Mouse (Mus musculus): ENCODE measurements around the gene Mical1. TPM values are rescaled to one million over a fixed set of nuclear protein-coding genes. Genes with fewer than 3 reads are reported as not detected.
A peak's percentile ranks its signal among the peaks of the same experiment; 100 is the strongest.

The Mical1 gene
- polyA plus RNA-seq, 1 experiment from 2014 or later = 26.6 TPM

DNA sequence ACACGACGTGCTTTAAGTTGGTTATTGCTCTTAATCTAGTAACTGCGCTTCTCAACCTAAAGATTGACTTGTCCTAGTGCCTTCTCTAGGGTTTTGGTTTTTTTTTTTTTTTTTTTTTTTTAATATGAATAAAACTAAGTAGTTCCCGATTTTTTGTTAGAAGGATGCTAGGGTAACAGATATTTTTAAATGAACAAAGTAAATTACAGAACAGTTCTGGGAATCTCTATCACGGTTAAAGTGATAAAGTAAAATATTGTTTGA lies 44.2 kb downstream of the Mical1 start:
- WGBS = 7% methylated on average over 5 of the region's 5 CpGs
- Histone ChIP-seq H3K4me1 (replicated peaks; ENCODE audit: control insufficient read depth, insufficient read depth, low read length) (no peaks in the 10 kb centered on the region; the same call in 1 of the 2 replicates), H3K9me3 (ENCODE audit: control insufficient read depth, low read length) (no peaks in the 10 kb centered on the region), H3K4me3 (ENCODE audit: low read depth, low read length) (peak overlapping the region; percentile 93), H3K36me3 (ENCODE audit: control insufficient read depth, insufficient read depth, low read length) (no peaks in the 10 kb centered on the region), H3K27me3 (ENCODE audit: control insufficient read depth, insufficient read depth, low read length) (no peaks in the 10 kb centered on the region), H3K9ac (ENCODE audit: low read depth, low read length) (peak overlapping the region; percentile 73), H3K4me2 (replicated peaks; ENCODE audit: low read depth, low read length) (peak overlapping the region; percentile 68), H3K27ac (ENCODE audit: low read depth, low read length) (no peak overlapping the region)
- ATAC-seq (ENCODE audit: low FRiP score) = no peak
- no peak for DNase-seq (ENCODE audit: low spot score)

- H3K9ac ChIP-seq (ENCODE audit: low read depth, low read length) = no peak overlapping the region
- ATAC-seq (ENCODE audit: low FRiP score) (no peak), DNase-seq (ENCODE audit: low spot score) (no peak)
- no peaks in the 10 kb centered on the region for H3K9me3 ChIP-seq (ENCODE audit: control insufficient read depth, low read length)
- H3K4me3 ChIP-seq (ENCODE audit: low read depth, low read length) = no peak overlapping the region
- no peak overlapping the region for H3K27ac ChIP-seq (ENCODE audit: low read depth, low read length)
- no peaks in the 10 kb centered on the region; the same call in 1 of the 2 replicates for H3K4me1 ChIP-seq (replicated peaks; ENCODE audit: control insufficient read depth, insufficient read depth, low read length)
- no peak overlapping the region for H3K4me2 ChIP-seq (replicated peaks; ENCODE audit: low read depth, low read length)
- no peaks in the 10 kb centered on the region for H3K27me3 ChIP-seq (ENCODE audit: control insufficient read depth, insufficient read depth, low read length)
- no peaks in the 10 kb centered on the region for H3K36me3 ChIP-seq (ENCODE audit: control insufficient read depth, insufficient read depth, low read length)
- 92% methylated on average over 3 of the region's 3 CpGs for WGBS
Measured at GRCm38 (mm10) chr10:41523386-41523785, 47.3 kb downstream of the Mical1 start.

- no peak overlapping the region for H3K27ac ChIP-seq (ENCODE audit: low read depth, low read length)
- H3K27me3 ChIP-seq (ENCODE audit: control insufficient read depth, insufficient read depth, low read length) = no peaks in the 10 kb centered on the region
- H3K4me3 ChIP-seq (ENCODE audit: low read depth, low read length) = no peak overlapping the region
- H3K36me3 ChIP-seq (ENCODE audit: control insufficient read depth, insufficient read depth, low read length) = 0 out of 2 replicates have a peak, but pooled peaks cover 3% of the 10 kb centered on the region
- ATAC-seq (ENCODE audit: low FRiP score) = no peak
- H3K4me2 ChIP-seq (replicated peaks; ENCODE audit: low read depth, low read length) = no peak overlapping the region
- WGBS = 76% methylated on average over 1 of the region's 1 CpGs
- DNase-seq (ENCODE audit: low spot score) = no peak
- H3K4me1 ChIP-seq (replicated peaks; ENCODE audit: control insufficient read depth, insufficient read depth, low read length) = no peaks in the 10 kb centered on the region; the same call in 1 of the 2 replicates
- H3K9me3 ChIP-seq (ENCODE audit: control insufficient read depth, low read length) = no peaks in the 10 kb centered on the region
- no peak overlapping the region for H3K9ac ChIP-seq (ENCODE audit: low read depth, low read length)
Measured at GRCm38 (mm10) chr10:41525696-41526095, 49.6 kb downstream of the Mical1 start.

DNA sequence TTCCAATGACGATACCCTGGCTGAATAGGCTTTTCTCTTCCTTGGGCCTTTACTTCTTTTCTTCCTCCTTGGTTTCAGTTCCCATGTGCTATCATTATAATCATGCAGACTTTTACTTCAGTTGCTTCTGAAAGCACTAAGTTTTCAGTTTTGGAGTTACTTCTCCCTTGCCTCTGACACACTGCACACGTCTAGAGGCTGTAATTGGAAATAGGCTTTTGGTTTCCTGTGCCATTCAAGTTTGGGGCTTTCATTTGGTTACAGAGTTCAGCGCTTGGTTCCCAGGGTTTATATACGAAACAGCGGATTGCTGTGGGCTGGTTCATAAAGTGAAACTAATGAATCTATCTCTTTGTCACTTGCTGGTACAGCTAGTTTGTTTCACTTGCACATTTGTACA lies 53.9 kb downstream of the Mical1 start:
- Histone ChIP-seq H3K4me1 (replicated peaks; ENCODE audit: control insufficient read depth, insufficient read depth, low read length) (no peaks in the 10 kb centered on the region), H3K4me3 (ENCODE audit: low read depth, low read length) (no peak overlapping the region), H3K27me3 (ENCODE audit: control insufficient read depth, insufficient read depth, low read length) (no peaks in the 10 kb centered on the region), H3K36me3 (ENCODE audit: control insufficient read depth, insufficient read depth, low read length) (peaks cover 9% of the 10 kb centered on the region; the same call in 1 of the 2 replicates), H3K4me2 (replicated peaks; ENCODE audit: low read depth, low read length) (no peak overlapping the region), H3K27ac (ENCODE audit: low read depth, low read length) (no peak overlapping the region), H3K9me3 (ENCODE audit: control insufficient read depth, low read length) (no peaks in the 10 kb centered on the region), H3K9ac (ENCODE audit: low read depth, low read length) (no peak overlapping the region)
- DNase-seq (ENCODE audit: low spot score) (no peak), ATAC-seq (ENCODE audit: low FRiP score) (no peak)
- 95% methylated on average over 5 of the region's 5 CpGs for WGBS

DNA sequence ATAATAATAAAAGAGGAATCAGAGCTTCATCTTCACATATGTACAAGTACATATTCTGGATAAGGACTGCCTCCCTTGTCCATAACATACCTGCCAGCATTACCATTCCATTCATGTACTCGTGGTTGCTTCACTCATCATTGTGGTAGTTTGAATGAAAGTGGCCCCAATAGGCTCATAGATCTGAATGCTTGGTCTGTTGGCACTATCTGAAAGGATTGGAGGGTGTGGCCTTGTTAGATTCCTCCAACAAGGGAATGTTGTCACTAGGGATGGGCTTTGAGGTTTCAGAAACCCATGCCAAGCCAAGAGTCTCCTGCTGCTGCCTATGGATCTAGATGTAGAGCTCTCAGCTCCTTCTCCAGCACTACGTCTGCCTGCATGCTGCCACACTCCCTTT lies 59.9 kb downstream of the Mical1 start:
- 91% methylated on average over 2 of the region's 2 CpGs for WGBS

More for the DNA sequence above, 59.9 kb downstream of the Mical1 start:
- no peak overlapping the region for H3K4me3 ChIP-seq (ENCODE audit: low read depth, low read length)
- H3K9me3 ChIP-seq (ENCODE audit: control insufficient read depth, low read length) = no peaks in the 10 kb centered on the region
- ATAC-seq (ENCODE audit: low FRiP score) = no peak
- no peak overlapping the region for H3K4me2 ChIP-seq (replicated peaks; ENCODE audit: low read depth, low read length)
- H3K9ac ChIP-seq (ENCODE audit: low read depth, low read length) = no peak overlapping the region
- H3K36me3 ChIP-seq (ENCODE audit: control insufficient read depth, insufficient read depth, low read length) = peaks cover 6% of the 10 kb centered on the region; the same call in 1 of the 2 replicates
- H3K4me1 ChIP-seq (replicated peaks; ENCODE audit: control insufficient read depth, insufficient read depth, low read length) = no peaks in the 10 kb centered on the region
- no peak overlapping the region for H3K27ac ChIP-seq (ENCODE audit: low read depth, low read length)
- no peaks in the 10 kb centered on the region for H3K27me3 ChIP-seq (ENCODE audit: control insufficient read depth, insufficient read depth, low read length)
- DNase-seq (ENCODE audit: low spot score) = no peak

Other genes with a start within 250 kb of the Mical1 start
- gene Fig4, start 173.1 kb upstream of the Mical1 start, polyA plus RNA-seq (2014; fragmentation: Nextera tagmentation; extraction: Ambion mirVana) = 23.3 and 26.8 TPM in 2 replicates
- gene Ak9, start 172.3 kb upstream of the Mical1 start, polyA plus RNA-seq (2014; fragmentation: Nextera tagmentation; extraction: Ambion mirVana) = 0.25 and 0.46 TPM in 2 replicates
- 20.1 TPM in 2 replicates for gene Zbtb24, start 25.9 kb upstream of the Mical1 start, polyA plus RNA-seq (2014; fragmentation: Nextera tagmentation; extraction: Ambion mirVana)
- gene Smpd2, start 14.1 kb downstream of the Mical1 start, polyA plus RNA-seq (2014; fragmentation: Nextera tagmentation; extraction: Ambion mirVana) = 45.9 and 47.6 TPM in 2 replicates
- 1.3 and 1.4 TPM in 2 replicates for gene Ppil6, start 14.1 kb downstream of the Mical1 start, polyA plus RNA-seq (2014; fragmentation: Nextera tagmentation; extraction: Ambion mirVana)
- 122 and 123 TPM in 2 replicates for gene Cd164, start 43.1 kb downstream of the Mical1 start, polyA plus RNA-seq (2014; fragmentation: Nextera tagmentation; extraction: Ambion mirVana)
- gene Ccdc162, start 240.3 kb downstream of the Mical1 start, polyA plus RNA-seq (2014; fragmentation: Nextera tagmentation; extraction: Ambion mirVana) = 0.74 and 0.92 TPM in 2 replicates